Mouse (Mus musculus): ENCODE data around the gene Smg5. TPM values are rescaled to one million over a fixed set of nuclear protein-coding genes. Genes with fewer than 3 reads are reported as not detected.
A peak's percentile ranks its signal among the peaks of the same experiment; 100 is the strongest.

The Smg5 gene
- polyA plus RNA-seq, 1 experiment from 2014 or later = 15.9 TPM

GRCm38 (mm10) chr3:88359584-88359983 lies 23.5 kb downstream of the Smg5 start:
- no peak overlapping the region for H3K9ac ChIP-seq (ENCODE audit: low read length)
- WGBS = 65% methylated on average over 5 of the region's 5 CpGs
- no peaks in the 10 kb centered on the region for H3K27me3 ChIP-seq (ENCODE audit: control insufficient read depth, insufficient read depth, low read length)
- H3K4me2 ChIP-seq (replicated peaks; ENCODE audit: low read depth) = no peak overlapping the region
- peaks cover 2% of the 10 kb centered on the region; the same call in 1 of the 2 replicates for H3K4me1 ChIP-seq (replicated peaks; ENCODE audit: control insufficient read depth, insufficient read depth)
- DNase-seq (ENCODE audit: low spot score) (no peak), ATAC-seq (ENCODE audit: low FRiP score, low TSS enrichment) (no peak)
- TF ChIP-seq CTCF (IDR thresholded peaks at IDR 0.05; ENCODE audit: low read depth) (no peak), EP300 (optimal IDR thresholded peaks at IDR 0.05) (no peak)
- no peaks in the 10 kb centered on the region for H3K9me3 ChIP-seq (ENCODE audit: control insufficient read depth, low read length)
- H3K4me3 ChIP-seq (ENCODE audit: low read depth, low read length) = no peak overlapping the region
- peaks cover 65% of the 10 kb centered on the region for H3K36me3 ChIP-seq (ENCODE audit: control insufficient read depth, insufficient read depth, low read length)
- no peak overlapping the region for H3K27ac ChIP-seq (replicated peaks)

GRCm38 (mm10) chr3:88359989-88360388 lies 23.9 kb downstream of the Smg5 start:
- Histone ChIP-seq H3K9ac (ENCODE audit: low read length) (no peak overlapping the region), H3K36me3 (ENCODE audit: control insufficient read depth, insufficient read depth, low read length) (peaks cover 61% of the 10 kb centered on the region), H3K27ac (replicated peaks) (no peak overlapping the region), H3K27me3 (ENCODE audit: control insufficient read depth, insufficient read depth, low read length) (no peaks in the 10 kb centered on the region), H3K4me1 (replicated peaks; ENCODE audit: control insufficient read depth, insufficient read depth) (peaks cover 3% of the 10 kb centered on the region; the same call in 1 of the 2 replicates), H3K4me2 (replicated peaks; ENCODE audit: low read depth) (no peak overlapping the region), H3K9me3 (ENCODE audit: control insufficient read depth, low read length) (no peaks in the 10 kb centered on the region), H3K4me3 (ENCODE audit: low read depth, low read length) (no peak overlapping the region)
- no peak for ATAC-seq (ENCODE audit: low FRiP score, low TSS enrichment)
- no peak for DNase-seq (ENCODE audit: low spot score)
- TF ChIP-seq EP300 (optimal IDR thresholded peaks at IDR 0.05) (no peak), CTCF (IDR thresholded peaks at IDR 0.05; ENCODE audit: low read depth) (no peak)
- WGBS = 71% methylated on average over 3 of the region's 3 CpGs

- Histone ChIP-seq H3K4me1 (replicated peaks; ENCODE audit: control insufficient read depth, insufficient read depth) (peaks cover 3% of the 10 kb centered on the region; the same call in 1 of the 2 replicates), H3K27me3 (ENCODE audit: control insufficient read depth, insufficient read depth, low read length) (no peaks in the 10 kb centered on the region), H3K4me3 (ENCODE audit: low read depth, low read length) (no peak overlapping the region), H3K9ac (ENCODE audit: low read length) (no peak overlapping the region), H3K4me2 (replicated peaks; ENCODE audit: low read depth) (no peak overlapping the region), H3K27ac (replicated peaks) (no peak overlapping the region), H3K36me3 (ENCODE audit: control insufficient read depth, insufficient read depth, low read length) (peaks cover 52% of the 10 kb centered on the region), H3K9me3 (ENCODE audit: control insufficient read depth, low read length) (no peaks in the 10 kb centered on the region)
- ATAC-seq (ENCODE audit: low FRiP score, low TSS enrichment) (no peak), DNase-seq (ENCODE audit: low spot score) (no peak)
- 72% methylated on average over 6 of the region's 6 CpGs for WGBS
- TF ChIP-seq CTCF (IDR thresholded peaks at IDR 0.05; ENCODE audit: low read depth) (no peak), EP300 (optimal IDR thresholded peaks at IDR 0.05) (no peak)
Observed at GRCm38 (mm10) chr3:88361096-88361495, 25.0 kb downstream of the Smg5 start.

- no peak for TF ChIP-seq EP300 (optimal IDR thresholded peaks at IDR 0.05)
- no peak for TF ChIP-seq CTCF (IDR thresholded peaks at IDR 0.05; ENCODE audit: low read depth)
- Histone ChIP-seq H3K27ac (replicated peaks) (no peak overlapping the region), H3K27me3 (ENCODE audit: control insufficient read depth, insufficient read depth, low read length) (no peaks in the 10 kb centered on the region), H3K9ac (ENCODE audit: low read length) (no peak overlapping the region), H3K9me3 (ENCODE audit: control insufficient read depth, low read length) (no peaks in the 10 kb centered on the region), H3K36me3 (ENCODE audit: control insufficient read depth, insufficient read depth, low read length) (peaks cover 46% of the 10 kb centered on the region), H3K4me2 (replicated peaks; ENCODE audit: low read depth) (no peak overlapping the region), H3K4me1 (replicated peaks; ENCODE audit: control insufficient read depth, insufficient read depth) (peaks cover 3% of the 10 kb centered on the region; the same call in 1 of the 2 replicates), H3K4me3 (ENCODE audit: low read depth, low read length) (no peak overlapping the region)
- ATAC-seq (ENCODE audit: low FRiP score, low TSS enrichment) (no peak), DNase-seq (ENCODE audit: low spot score) (no peak)
- 75% methylated on average over 2 of the region's 2 CpGs for WGBS
Observed at GRCm38 (mm10) chr3:88361612-88362313, 25.7 kb downstream of the Smg5 start.

GRCm38 (mm10) chr3:88363700-88364099 lies 27.6 kb downstream of the Smg5 start:
- peaks cover 34% of the 10 kb centered on the region for H3K36me3 ChIP-seq (ENCODE audit: control insufficient read depth, insufficient read depth, low read length)
- ATAC-seq (ENCODE audit: low FRiP score, low TSS enrichment) (0 out of 2 replicates have a peak, but pooled peaks have one; percentile 13), DNase-seq (ENCODE audit: low spot score) (no peak)
- H3K9me3 ChIP-seq (ENCODE audit: control insufficient read depth, low read length) = no peaks in the 10 kb centered on the region
- no peak for TF ChIP-seq CTCF (IDR thresholded peaks at IDR 0.05; ENCODE audit: low read depth)
- H3K4me2 ChIP-seq (replicated peaks; ENCODE audit: low read depth) = no peak overlapping the region
- no peak overlapping the region; the same call in 1 of the 2 replicates for H3K4me3 ChIP-seq (ENCODE audit: low read depth, low read length)
- H3K27ac ChIP-seq (replicated peaks) = peak overlapping the region; percentile 20; the same call in 1 of the 2 replicates
- no peaks in the 10 kb centered on the region for H3K27me3 ChIP-seq (ENCODE audit: control insufficient read depth, insufficient read depth, low read length)
- peaks cover 3% of the 10 kb centered on the region; the same call in 1 of the 2 replicates for H3K4me1 ChIP-seq (replicated peaks; ENCODE audit: control insufficient read depth, insufficient read depth)
- 45% methylated on average over 4 of the region's 4 CpGs for WGBS
- no peak overlapping the region for H3K9ac ChIP-seq (ENCODE audit: low read length)

GRCm38 (mm10) chr3:88364337-88364736 lies 28.3 kb downstream of the Smg5 start, which contains the start of gene Paqr6:
Gene Paqr6, plus strand, starts transcription at chr3:88364584.
- Histone ChIP-seq H3K36me3 (ENCODE audit: control insufficient read depth, insufficient read depth, low read length) (peaks cover 27% of the 10 kb centered on the region), H3K4me1 (replicated peaks; ENCODE audit: control insufficient read depth, insufficient read depth) (peaks cover 3% of the 10 kb centered on the region; the same call in 1 of the 2 replicates), H3K9me3 (ENCODE audit: control insufficient read depth, low read length) (no peaks in the 10 kb centered on the region), H3K4me3 (ENCODE audit: low read depth, low read length) (peak within 1 kb of the TSS; percentile 30), H3K27ac (replicated peaks) (peak within 1 kb of the TSS; percentile 20; the same call in 1 of the 2 replicates), H3K9ac (ENCODE audit: low read length) (peak within 1 kb of the TSS; percentile 50; the same call in 1 of the 2 replicates), H3K27me3 (ENCODE audit: control insufficient read depth, insufficient read depth, low read length) (no peaks in the 10 kb centered on the region), H3K4me2 (replicated peaks; ENCODE audit: low read depth) (peak within 1 kb of the TSS; percentile 51)
- ATAC-seq (ENCODE audit: low FRiP score, low TSS enrichment) = peak; percentile 50; the same call in 1 of the 2 replicates
- peak; percentile 81 for DNase-seq (ENCODE audit: low spot score)
- TF ChIP-seq CTCF (IDR thresholded peaks at IDR 0.05; ENCODE audit: low read depth) = no peak
- no peak for TF ChIP-seq EP300 (optimal IDR thresholded peaks at IDR 0.05)
- 3% methylated on average over 16 of the region's 16 CpGs for WGBS
